Mouse (Mus musculus): ENCODE data around the gene Kpna4. TPM values are rescaled to one million over a fixed set of nuclear protein-coding genes. Genes with fewer than 3 reads are reported as not detected.

Gene Kpna4
- polyA plus RNA-seq, 1 experiment from 2014 or later, result 30.9 TPM

DNA sequence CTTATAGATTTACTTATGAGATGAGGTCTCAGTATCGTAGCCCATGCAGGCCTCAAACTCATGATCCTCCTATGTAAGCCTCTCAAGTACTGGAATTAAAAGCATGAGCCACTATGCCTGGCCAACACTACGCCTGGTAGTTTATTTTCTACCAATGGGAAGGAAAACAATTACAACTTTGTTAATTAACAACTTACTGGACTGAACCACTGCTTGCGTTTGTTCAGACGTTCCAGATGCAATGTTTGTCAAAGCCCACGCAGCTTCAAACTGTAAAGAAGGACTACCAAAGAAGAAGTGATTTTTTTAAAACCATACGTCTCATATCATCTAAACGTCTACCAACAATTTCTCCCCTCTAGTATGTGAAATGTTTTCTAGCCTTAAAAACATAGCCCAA is 32.5 kb downstream of the Kpna4 start:
- H3K4me2 ChIP-seq (replicated peaks), result no peak overlapping the region
- no peak for ATAC-seq (ENCODE audit: low FRiP score, low read depth)
- H3K9me3 ChIP-seq, result no peaks in the 10 kb centered on the region
- H3K9ac ChIP-seq, result no peak overlapping the region
- WGBS, result 93% methylated on average over 7 of the region's 7 CpGs
- H3K27ac ChIP-seq, result no peak overlapping the region
- H3K27me3 ChIP-seq, result no peaks in the 10 kb centered on the region
- 0 out of 2 replicates have a peak, but pooled peaks cover 4% of the 10 kb centered on the region for H3K4me1 ChIP-seq
- H3K36me3 ChIP-seq, result peaks cover 54% of the 10 kb centered on the region
- no peak overlapping the region for H3K4me3 ChIP-seq

DNA sequence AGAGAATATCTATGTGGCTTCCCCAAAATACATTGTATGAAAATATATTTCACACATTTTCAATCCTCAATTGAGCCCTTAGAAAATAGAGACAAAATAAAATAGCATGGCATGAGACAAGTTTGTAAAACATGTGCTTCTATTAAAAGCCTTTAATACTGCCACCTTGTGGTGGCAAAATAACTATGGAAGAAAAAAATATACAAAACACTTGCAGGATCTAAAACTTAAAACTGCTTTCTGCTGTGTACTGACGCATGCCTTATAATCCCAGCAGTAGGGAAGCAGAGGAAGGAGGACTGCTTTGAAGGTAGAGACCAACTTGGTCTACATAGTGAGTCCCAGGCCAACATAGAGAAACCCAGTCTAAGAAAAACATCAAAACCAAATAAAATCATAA is 62.9 kb downstream of the Kpna4 start:
- 45% methylated on average over 1 of the region's 1 CpGs for WGBS
- no peak for ATAC-seq (ENCODE audit: low FRiP score, low read depth)
- Histone ChIP-seq H3K36me3 (0 out of 2 replicates have a peak, but pooled peaks cover 3% of the 10 kb centered on the region), H3K9me3 (no peaks in the 10 kb centered on the region), H3K4me2 (replicated peaks) (no peak overlapping the region), H3K4me1 (no peaks in the 10 kb centered on the region), H3K27ac (no peak overlapping the region), H3K9ac (no peak overlapping the region), H3K27me3 (no peaks in the 10 kb centered on the region), H3K4me3 (no peak overlapping the region)

GRCm38 (mm10) chr3:69062764-69063163 is 64.1 kb downstream of the Kpna4 start:
- WGBS, result 93% methylated on average over 1 of the region's 1 CpGs
- H3K27ac ChIP-seq, result no peak overlapping the region
- no peaks in the 10 kb centered on the region for H3K9me3 ChIP-seq
- H3K4me2 ChIP-seq (replicated peaks), result no peak overlapping the region
- H3K4me1 ChIP-seq, result no peaks in the 10 kb centered on the region
- H3K9ac ChIP-seq, result no peak overlapping the region
- no peak overlapping the region for H3K4me3 ChIP-seq
- H3K36me3 ChIP-seq, result 0 out of 2 replicates have a peak, but pooled peaks cover 3% of the 10 kb centered on the region
- ATAC-seq (ENCODE audit: low FRiP score, low read depth), result no peak
- H3K27me3 ChIP-seq, result no peaks in the 10 kb centered on the region

DNA sequence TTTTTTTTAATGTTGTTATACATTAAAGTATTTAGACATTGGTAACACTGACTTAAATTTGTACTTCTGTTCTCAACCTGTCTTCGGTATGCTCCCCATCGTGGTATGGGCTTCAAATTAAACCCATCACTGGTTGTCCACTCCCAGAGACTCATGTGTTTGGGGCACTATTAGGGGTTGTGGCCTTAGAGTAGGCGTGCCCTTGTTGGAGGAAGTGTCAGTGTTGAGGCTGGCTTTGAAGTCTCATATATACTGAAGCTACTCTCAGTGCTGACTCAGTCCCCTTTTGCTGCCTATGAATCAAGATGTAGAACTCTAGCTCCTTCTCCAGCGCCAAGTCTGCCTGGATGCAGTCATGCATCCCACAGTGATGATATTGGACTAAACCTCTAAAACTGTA is 66.2 kb downstream of the Kpna4 start:
- Histone ChIP-seq H3K27ac (no peak overlapping the region), H3K9me3 (no peaks in the 10 kb centered on the region), H3K27me3 (no peaks in the 10 kb centered on the region), H3K36me3 (no peaks in the 10 kb centered on the region), H3K9ac (no peak overlapping the region), H3K4me3 (no peak overlapping the region), H3K4me1 (no peaks in the 10 kb centered on the region), H3K4me2 (replicated peaks) (no peak overlapping the region)
- ATAC-seq (ENCODE audit: low FRiP score, low read depth), result no peak
- WGBS, result 96% methylated on average over 4 of the region's 4 CpGs

DNA sequence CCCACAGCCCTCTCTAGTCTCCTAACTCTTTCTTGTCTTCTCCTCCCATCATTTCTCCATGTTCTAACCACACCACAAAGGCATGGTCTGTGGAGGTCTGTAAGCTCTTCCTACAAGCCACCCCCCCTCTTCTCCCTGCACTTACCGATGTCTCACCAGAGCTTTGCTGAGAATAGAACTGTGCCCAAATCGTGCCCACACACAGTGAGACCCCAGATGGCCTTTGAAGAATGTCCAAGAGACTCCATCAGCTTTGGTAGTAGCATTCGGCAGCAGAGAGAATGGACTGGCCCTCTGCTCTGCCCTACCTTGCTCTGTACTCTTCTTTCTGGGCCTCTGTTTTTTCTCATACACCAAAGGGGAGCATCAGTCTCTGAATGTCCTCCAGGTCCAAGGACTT is 71.0 kb downstream of the Kpna4 start:
- WGBS, result 80% methylated on average over 3 of the region's 3 CpGs
- Histone ChIP-seq H3K9me3 (no peaks in the 10 kb centered on the region), H3K4me1 (no peaks in the 10 kb centered on the region), H3K27ac (no peak overlapping the region), H3K4me3 (no peak overlapping the region), H3K36me3 (no peaks in the 10 kb centered on the region), H3K9ac (no peak overlapping the region), H3K4me2 (replicated peaks) (no peak overlapping the region), H3K27me3 (no peaks in the 10 kb centered on the region)
- ATAC-seq (ENCODE audit: low FRiP score, low read depth), result no peak

DNA sequence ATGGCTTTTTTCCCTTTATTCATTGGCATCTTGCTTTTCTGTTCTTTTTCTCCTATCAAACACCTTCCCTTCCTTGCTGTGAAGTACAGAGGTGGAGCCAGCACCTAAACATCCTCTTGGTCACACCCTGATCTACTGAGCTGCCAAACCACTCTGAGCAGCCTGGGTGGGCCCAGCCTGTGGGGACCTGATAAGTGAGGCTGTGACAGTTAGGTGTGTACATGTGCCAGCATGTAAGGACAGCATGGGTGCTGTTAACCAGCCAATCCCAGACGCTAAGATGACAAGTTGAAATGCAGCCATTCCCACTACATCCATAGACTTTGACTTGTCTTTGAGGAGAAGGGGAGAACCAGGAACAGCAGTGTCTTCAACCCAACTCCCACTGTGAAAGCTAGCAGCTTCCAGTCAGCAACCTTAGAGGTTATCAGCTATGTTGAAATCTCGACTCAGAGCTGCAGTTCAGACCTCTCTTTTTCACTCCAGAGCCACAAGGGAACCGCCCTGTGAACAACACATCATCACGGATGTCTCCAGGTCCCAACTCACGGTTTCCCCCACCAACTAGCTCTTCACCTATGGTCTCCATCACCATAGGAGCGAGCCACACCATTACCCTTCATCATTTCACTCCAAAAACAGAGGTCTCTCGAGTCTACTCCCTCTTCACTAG is 72.0 kb downstream of the Kpna4 start:
- Histone ChIP-seq H3K27me3 (no peaks in the 10 kb centered on the region), H3K4me2 (replicated peaks) (no peak overlapping the region), H3K9ac (no peak overlapping the region), H3K4me1 (no peaks in the 10 kb centered on the region), H3K9me3 (no peaks in the 10 kb centered on the region), H3K4me3 (no peak overlapping the region), H3K36me3 (no peaks in the 10 kb centered on the region), H3K27ac (no peak overlapping the region)
- ATAC-seq (ENCODE audit: low FRiP score, low read depth), result no peak
- WGBS, result 84% methylated on average over 7 of the region's 7 CpGs

DNA sequence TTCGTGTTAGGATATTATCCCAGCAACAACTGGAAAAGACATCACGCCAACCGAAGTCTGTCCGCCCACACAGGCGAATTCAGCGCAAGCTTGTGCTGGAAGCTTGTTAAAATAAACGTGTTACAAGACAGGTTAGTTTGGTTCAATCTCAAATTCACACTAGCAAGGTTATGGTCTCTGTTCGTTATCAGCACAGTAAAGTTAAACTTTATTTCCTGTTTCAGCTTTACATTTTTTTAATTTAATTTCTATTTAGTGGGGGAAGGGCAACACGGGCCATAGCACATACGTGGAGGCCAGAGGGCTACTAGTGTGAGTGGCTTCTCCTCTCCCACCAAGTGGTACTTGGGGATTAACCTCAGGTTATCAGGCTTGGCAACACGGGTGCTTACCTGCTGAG is 75.0 kb downstream of the Kpna4 start:
- 81% methylated on average over 11 of the region's 11 CpGs for whole genome bisulfite sequencing
- no peak overlapping the region for H3K4me3 ChIP-seq
- no peak overlapping the region for H3K27ac ChIP-seq

GRCm38 (mm10) chr3:69049011-69049410 is 77.9 kb downstream of the Kpna4 start:
- no peak overlapping the region for H3K4me3 ChIP-seq
- 81% methylated on average over 6 of the region's 6 CpGs for whole genome bisulfite sequencing

More for the DNA sequence above, 75.0 kb downstream of the Kpna4 start:
- no peaks in the 10 kb centered on the region for H3K9me3 ChIP-seq
- no peak overlapping the region for H3K9ac ChIP-seq
- H3K4me2 ChIP-seq (replicated peaks), result no peak overlapping the region
- no peaks in the 10 kb centered on the region for H3K4me1 ChIP-seq
- H3K36me3 ChIP-seq, result no peaks in the 10 kb centered on the region
- no peaks in the 10 kb centered on the region for H3K27me3 ChIP-seq
- ATAC-seq (ENCODE audit: low FRiP score, low read depth), result no peak

GRCm38 (mm10) chr3:69047684-69048083 is 79.2 kb downstream of the Kpna4 start:
- 87% methylated on average over 4 of the region's 4 CpGs for WGBS

More at GRCm38 (mm10) chr3:69049011-69049410, 77.9 kb downstream of the Kpna4 start:
- H3K27ac ChIP-seq, result no peak overlapping the region
- no peaks in the 10 kb centered on the region for H3K9me3 ChIP-seq
- H3K27me3 ChIP-seq, result no peaks in the 10 kb centered on the region
- H3K9ac ChIP-seq, result no peak overlapping the region
- H3K4me2 ChIP-seq (replicated peaks), result no peak overlapping the region
- no peak for ATAC-seq (ENCODE audit: low FRiP score, low read depth)
- H3K4me1 ChIP-seq, result peaks cover 7% of the 10 kb centered on the region
- H3K36me3 ChIP-seq, result no peaks in the 10 kb centered on the region

GRCm38 (mm10) chr3:69046509-69046908 is 80.4 kb downstream of the Kpna4 start:
- no peak overlapping the region for H3K27ac ChIP-seq
- ATAC-seq (ENCODE audit: low FRiP score, low read depth), result no peak
- H3K9me3 ChIP-seq, result no peaks in the 10 kb centered on the region
- no peak overlapping the region for H3K9ac ChIP-seq
- H3K27me3 ChIP-seq, result no peaks in the 10 kb centered on the region
- H3K4me2 ChIP-seq (replicated peaks), result no peak overlapping the region
- H3K4me3 ChIP-seq, result no peak overlapping the region
- H3K4me1 ChIP-seq, result peaks cover 19% of the 10 kb centered on the region
- 53% methylated on average over 4 of the region's 4 CpGs for WGBS
- no peaks in the 10 kb centered on the region for H3K36me3 ChIP-seq

More at GRCm38 (mm10) chr3:69047684-69048083, 79.2 kb downstream of the Kpna4 start:
- H3K9ac ChIP-seq, result no peak overlapping the region
- no peak for ATAC-seq (ENCODE audit: low FRiP score, low read depth)
- no peak overlapping the region for H3K27ac ChIP-seq
- no peaks in the 10 kb centered on the region for H3K9me3 ChIP-seq
- peaks cover 14% of the 10 kb centered on the region for H3K4me1 ChIP-seq
- no peak overlapping the region for H3K4me3 ChIP-seq
- no peaks in the 10 kb centered on the region for H3K27me3 ChIP-seq
- H3K36me3 ChIP-seq, result no peaks in the 10 kb centered on the region
- no peak overlapping the region for H3K4me2 ChIP-seq (replicated peaks)

GRCm38 (mm10) chr3:69045750-69046149 is 81.2 kb downstream of the Kpna4 start:
- Histone ChIP-seq H3K9ac (peak overlapping the region; percentile 94), H3K4me1 (peaks cover 23% of the 10 kb centered on the region), H3K9me3 (no peaks in the 10 kb centered on the region), H3K36me3 (peaks cover 2% of the 10 kb centered on the region; the same call in 1 of the 2 replicates), H3K4me3 (peak overlapping the region; percentile 86), H3K4me2 (replicated peaks) (peak overlapping the region; percentile 83), H3K27me3 (no peaks in the 10 kb centered on the region), H3K27ac (no peak overlapping the region)
- no peak for ATAC-seq (ENCODE audit: low FRiP score, low read depth)
- 24% methylated on average over 13 of the region's 13 CpGs for WGBS

GRCm38 (mm10) chr3:69045400-69045703 is 81.6 kb downstream of the Kpna4 start:
- no peak; the same call in 1 of the 2 replicates for ATAC-seq (ENCODE audit: low FRiP score, low read depth)
- peak overlapping the region; percentile 86 for H3K4me3 ChIP-seq
- peak overlapping the region; percentile 83 for H3K4me2 ChIP-seq (replicated peaks)
- no peaks in the 10 kb centered on the region for H3K27me3 ChIP-seq
- H3K36me3 ChIP-seq, result peaks cover 5% of the 10 kb centered on the region
- H3K4me1 ChIP-seq, result peaks cover 23% of the 10 kb centered on the region
- WGBS, result 2% methylated on average over 9 of the region's 9 CpGs
- H3K9ac ChIP-seq, result peak overlapping the region; percentile 94
- no peaks in the 10 kb centered on the region for H3K9me3 ChIP-seq
- peak overlapping the region; percentile 90 for H3K27ac ChIP-seq

Data from limb, embryonic 13.5 days (tissue).